In the genomic region with DNA sequence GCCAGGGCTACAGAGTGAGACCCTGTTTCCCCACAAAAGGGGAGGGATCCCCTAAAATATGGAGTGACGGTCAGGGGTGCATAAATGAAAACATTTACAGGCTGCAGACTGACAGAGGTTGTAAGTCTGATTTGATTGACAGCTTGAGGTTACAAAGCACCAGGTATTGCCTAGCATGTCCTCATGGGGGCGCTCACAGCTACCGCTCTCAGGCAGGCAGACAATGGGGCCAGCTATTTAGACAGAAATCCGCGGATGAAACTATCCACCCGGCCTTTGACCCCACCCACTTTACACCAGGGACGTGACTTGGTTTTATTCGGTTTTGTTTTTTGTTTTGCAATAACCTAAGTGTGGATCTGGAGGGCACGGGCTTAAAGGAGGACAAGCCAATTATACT, we compare ENCODE assay signal across 10 mouse cellular contexts. TPM values are rescaled to one million over a fixed set of nuclear protein-coding genes. Genes with fewer than 3 reads are reported as not detected.
DNase-seq lines count a peak whose midpoint lies in the region; ATAC-seq and TF ChIP-seq lines count a peak whose summit lies in the region.
"Had no signal": no experiment of that assay in that cellular context is flagged by ENCODE, and none has a peak within 500 bp of the region (broad histone marks: within the 10 kb centered on the region; RNA-seq: fewer than 3 reads in every experiment).

No protein-coding gene starts in this region.

- no peak overlapping the region for H3K9ac ChIP-seq in hindbrain, embryonic 16.5 days (ENCODE audit: low read depth, low read length)
- H3K9ac ChIP-seq in kidney, postnatal 0 days (ENCODE audit: low read depth, low read length): no peak overlapping the region
- H3K9ac ChIP-seq in midbrain, postnatal 0 days (replicated peaks; ENCODE audit: low read length, poor library complexity, severe bottlenecking): no peak overlapping the region
- H3K9ac ChIP-seq: embryonic facial prominence, embryonic 13.5 days; limb, embryonic 12.5 days had no signal

- no peak overlapping the region for H3K4me2 ChIP-seq in hindbrain, embryonic 16.5 days (ENCODE audit: low read length)
- no peak overlapping the region for H3K4me2 ChIP-seq in kidney, postnatal 0 days (ENCODE audit: low read length)
- no peak overlapping the region for H3K4me2 ChIP-seq in midbrain, postnatal 0 days (ENCODE audit: low read depth, low read length, poor library complexity, severe bottlenecking)
- H3K4me2 ChIP-seq: embryonic facial prominence, embryonic 13.5 days; limb, embryonic 12.5 days had no signal

- peak; percentile 73 for TF ChIP-seq CTCF in kidney, postnatal 0 days (IDR thresholded peaks at IDR 0.05; ENCODE audit: low read depth)
- peak; percentile 74 for TF ChIP-seq CTCF in midbrain, postnatal 0 days (IDR thresholded peaks at IDR 0.05)

- H3K9me3 ChIP-seq in hindbrain, embryonic 10.5 days: no peaks in the 10 kb centered on the region
- no peaks in the 10 kb centered on the region for H3K9me3 ChIP-seq in hindbrain, embryonic 16.5 days (ENCODE audit: control insufficient read depth, low read length)
- no peaks in the 10 kb centered on the region for H3K9me3 ChIP-seq in kidney, postnatal 0 days (replicated peaks; ENCODE audit: low read length)
- H3K9me3 ChIP-seq in midbrain, postnatal 0 days (ENCODE audit: low read length): no peaks in the 10 kb centered on the region
- H3K9me3 ChIP-seq: embryonic facial prominence, embryonic 13.5 days; limb, embryonic 12.5 days had no signal

- H3K4me1 ChIP-seq in hindbrain, embryonic 10.5 days (replicated peaks): peaks cover 41% of the 10 kb centered on the region
- peaks cover 10% of the 10 kb centered on the region for H3K4me1 ChIP-seq in hindbrain, embryonic 16.5 days (ENCODE audit: control insufficient read depth, insufficient read depth, low read depth, low read length)
- peaks cover 2% of the 10 kb centered on the region; the same call in 1 of the 2 replicates for H3K4me1 ChIP-seq in kidney, postnatal 0 days (replicated peaks; ENCODE audit: insufficient read depth, low read length)
- no peaks in the 10 kb centered on the region for H3K4me1 ChIP-seq in midbrain, postnatal 0 days (ENCODE audit: insufficient read depth, low read length)

- H3K27ac ChIP-seq in hindbrain, embryonic 10.5 days: peak overlapping the region; percentile 70
- no peak overlapping the region for H3K27ac ChIP-seq in hindbrain, embryonic 16.5 days (ENCODE audit: low read depth, low read length)
- H3K27ac ChIP-seq in kidney, postnatal 0 days: no peak overlapping the region
- no peak overlapping the region for H3K27ac ChIP-seq in midbrain, postnatal 0 days (ENCODE audit: low read depth, low read length)
- H3K27ac ChIP-seq: embryonic facial prominence, embryonic 13.5 days; limb, embryonic 12.5 days had no signal

- peaks cover 10% of the 10 kb centered on the region; the same call in 1 of the 2 replicates for H3K27me3 ChIP-seq in hindbrain, embryonic 10.5 days (ENCODE audit: insufficient read depth, poor library complexity, severe bottlenecking)
- no peaks in the 10 kb centered on the region for H3K27me3 ChIP-seq in hindbrain, embryonic 16.5 days (replicated peaks; ENCODE audit: control insufficient read depth, insufficient read depth, low read length)
- no peaks in the 10 kb centered on the region for H3K27me3 ChIP-seq in kidney, postnatal 0 days (ENCODE audit: insufficient read depth, low read length)
- H3K27me3 ChIP-seq in midbrain, postnatal 0 days (ENCODE audit: insufficient read depth, low read length): no peaks in the 10 kb centered on the region
- H3K27me3 ChIP-seq: embryonic facial prominence, embryonic 13.5 days; limb, embryonic 12.5 days had no signal

- no peak overlapping the region for H3K4me3 ChIP-seq in hindbrain, embryonic 10.5 days
- no peak overlapping the region for H3K4me3 ChIP-seq in hindbrain, embryonic 16.5 days (ENCODE audit: low read length)
- no peak overlapping the region for H3K4me3 ChIP-seq in kidney, postnatal 0 days (replicated peaks; ENCODE audit: low read depth, low read length)
- H3K4me3 ChIP-seq in midbrain, postnatal 0 days (ENCODE audit: low read depth, low read length): no peak overlapping the region
- H3K4me3 ChIP-seq: embryonic facial prominence, embryonic 13.5 days; limb, embryonic 12.5 days had no signal

- H3K36me3 ChIP-seq in hindbrain, embryonic 10.5 days: no peaks in the 10 kb centered on the region
- H3K36me3 ChIP-seq in hindbrain, embryonic 16.5 days (ENCODE audit: control insufficient read depth, insufficient read depth, low read length): peaks cover 5% of the 10 kb centered on the region; the same call in 1 of the 2 replicates
- 0 out of 2 replicates have a peak, but pooled peaks cover 3% of the 10 kb centered on the region for H3K36me3 ChIP-seq in kidney, postnatal 0 days (ENCODE audit: insufficient read depth, low read length)
- H3K36me3 ChIP-seq in midbrain, postnatal 0 days (ENCODE audit: insufficient read depth, low read length): peaks cover 7% of the 10 kb centered on the region; the same call in 1 of the 2 replicates

- peak; percentile 77 for DNase-seq in hindbrain, embryonic 10.5 days (ENCODE audit: low spot score)
- DNase-seq in B cell, adult 2 months: peak; percentile 70 to 75
- DNase-seq in T-cell, adult 2 months (ENCODE audit: low spot score): peak; percentile 63
- DNase-seq in embryo, embryonic 10 days (ENCODE audit: low spot score): peak; percentile 84
- peak; percentile 74 for DNase-seq in kidney, postnatal 0 days (ENCODE audit: low spot score)
- peak; percentile 53 for DNase-seq in midbrain, postnatal 0 days (ENCODE audit: low spot score)
- peak; percentile 32 to 41 for DNase-seq in thymus, postnatal 36 days

- WGBS in hindbrain, embryonic 10.5 days: 14% methylated on average over 9 of the region's 9 CpGs
- 14% methylated on average over 9 of the region's 9 CpGs for WGBS in hindbrain, embryonic 16.5 days
- WGBS in kidney, postnatal 0 days: 20% methylated on average over 9 of the region's 9 CpGs
- 11% methylated on average over 9 of the region's 9 CpGs for WGBS in midbrain, postnatal 0 days

- no peak for ATAC-seq in hindbrain, embryonic 16.5 days
- no peak for ATAC-seq in kidney, postnatal 0 days (replicated peaks; ENCODE audit: low FRiP score, low read depth)
- no peak for ATAC-seq in midbrain, postnatal 0 days (ENCODE audit: low FRiP score)

RNA-seq across cellular contexts. Expression of a gene that starts 24.1 kb away (rescaled TPM):
- polyA plus RNA-seq in hindbrain, embryonic 10.5 days (2016; fragmentation: Nextera tagmentation; extraction: Ambion mirVana): 10.5 and 12.5 TPM in 2 replicates
- 13.3 and 14.2 TPM in 2 replicates for polyA plus RNA-seq in hindbrain, embryonic 16.5 days (2015; fragmentation: Nextera tagmentation; extraction: Ambion mirVana)
- 14.4 and 15.9 TPM in 2 replicates for polyA plus RNA-seq in kidney, postnatal 0 days (2015; fragmentation: Nextera tagmentation; extraction: Ambion mirVana)
- total RNA-seq in midbrain, postnatal 0 days (2014; rRNA removed): 22.6 and 35.4 TPM in 2 replicates
- polyA plus RNA-seq in midbrain, postnatal 0 days (2015; fragmentation: Nextera tagmentation; extraction: Ambion mirVana): 10.4 and 10.7 TPM in 2 replicates

RNA-seq across cellular contexts. Expression of a gene that starts 25.6 kb away (rescaled TPM):
- 0.36 and 0.42 TPM in 2 replicates for polyA plus RNA-seq in hindbrain, embryonic 10.5 days (2016; fragmentation: Nextera tagmentation; extraction: Ambion mirVana)
- 0.28 and 0.72 TPM in 2 replicates for polyA plus RNA-seq in hindbrain, embryonic 16.5 days (2015; fragmentation: Nextera tagmentation; extraction: Ambion mirVana)
- polyA plus RNA-seq in kidney, postnatal 0 days (2015; fragmentation: Nextera tagmentation; extraction: Ambion mirVana): 0.75 and 1.1 TPM in 2 replicates
- total RNA-seq in midbrain, postnatal 0 days (2014; rRNA removed): 0.33 TPM in 1 of 2 replicates, not detected in the other
- polyA plus RNA-seq in midbrain, postnatal 0 days (2015; fragmentation: Nextera tagmentation; extraction: Ambion mirVana): 0.26 and 0.49 TPM in 2 replicates

RNA-seq across cellular contexts. Expression of a gene that starts 32.1 kb away (rescaled TPM):
- not detected in 2 replicates for polyA plus RNA-seq in hindbrain, embryonic 10.5 days (2016; fragmentation: Nextera tagmentation; extraction: Ambion mirVana)
- polyA plus RNA-seq in hindbrain, embryonic 16.5 days (2015; fragmentation: Nextera tagmentation; extraction: Ambion mirVana): not detected in 2 replicates
- not detected in 2 replicates for polyA plus RNA-seq in kidney, postnatal 0 days (2015; fragmentation: Nextera tagmentation; extraction: Ambion mirVana)
- not detected in 2 replicates for total RNA-seq in midbrain, postnatal 0 days (2014; rRNA removed)
- not detected in 2 replicates for polyA plus RNA-seq in midbrain, postnatal 0 days (2015; fragmentation: Nextera tagmentation; extraction: Ambion mirVana)
- polyA plus RNA-seq: embryonic facial prominence, embryonic 13.5 days; limb, embryonic 12.5 days had no signal

RNA-seq across cellular contexts. Expression of a gene that starts 57.4 kb away (rescaled TPM):
- polyA plus RNA-seq in hindbrain, embryonic 10.5 days (2016; fragmentation: Nextera tagmentation; extraction: Ambion mirVana): 8.4 and 12.9 TPM in 2 replicates
- polyA plus RNA-seq in hindbrain, embryonic 16.5 days (2015; fragmentation: Nextera tagmentation; extraction: Ambion mirVana): 28.5 and 28.6 TPM in 2 replicates
- 4.3 and 5.4 TPM in 2 replicates for polyA plus RNA-seq in kidney, postnatal 0 days (2015; fragmentation: Nextera tagmentation; extraction: Ambion mirVana)
- total RNA-seq in midbrain, postnatal 0 days (2014; rRNA removed): 87.4 and 104 TPM in 2 replicates
- 28.9 and 31.6 TPM in 2 replicates for polyA plus RNA-seq in midbrain, postnatal 0 days (2015; fragmentation: Nextera tagmentation; extraction: Ambion mirVana)
